ENCODE assay signal across 19 mouse cellular contexts in genomic region chr11:30235218-30235617, GRCm38 (mm10).
"Had no signal": no experiment of that assay in that cellular context is flagged by ENCODE, and none has a peak within 500 bp of the region (broad histone marks: within the 10 kb centered on the region; RNA-seq: fewer than 3 reads in every experiment).

No protein-coding gene starts in this region.

- ATAC-seq: liver, postnatal 0 days had no signal

- H3K9ac ChIP-seq: liver, postnatal 0 days; lung, embryonic 15.5 days; neural tube, embryonic 13.5 days; neural tube, embryonic 15.5 days; stomach, embryonic 15.5 days had no signal

- H3K27ac ChIP-seq: lung, embryonic 15.5 days; macrophage; neural tube, embryonic 13.5 days; neural tube, embryonic 15.5 days; stomach, embryonic 15.5 days; stomach, postnatal 0 days had no signal

- H3K9me3 ChIP-seq: lung, embryonic 15.5 days; megakaryocyte, embryonic 14.5 days; neural tube, embryonic 13.5 days; neural tube, embryonic 15.5 days; stomach, embryonic 15.5 days had no signal

- H3K36me3 ChIP-seq: neural tube, embryonic 15.5 days; stomach, embryonic 15.5 days had no signal

- DNase-seq: liver, postnatal 0 days; lung, adult 2 months; lung, postnatal 14 days; lung, postnatal 36 days; midbrain, embryonic 14.5 days; retina, postnatal 1 day; right cerebral cortex, adult 18-20 months; right cerebral cortex, postnatal 14 days; thymus, adult 2 months; thymus, postnatal 25 days; thymus, postnatal 4 days had no signal

- H3K4me3 ChIP-seq: lung, embryonic 15.5 days; megakaryocyte, embryonic 14.5 days; neural tube, embryonic 13.5 days; neural tube, embryonic 15.5 days; stomach, embryonic 15.5 days had no signal

- H3K4me2 ChIP-seq: lung, embryonic 15.5 days; midbrain, embryonic 11.5 days; neural tube, embryonic 13.5 days; neural tube, embryonic 15.5 days; stomach, embryonic 15.5 days had no signal

- H3K27me3 ChIP-seq: lung, embryonic 15.5 days; neural tube, embryonic 13.5 days; neural tube, embryonic 15.5 days; stomach, embryonic 15.5 days had no signal
